Mouse (Mus musculus) hindlimb bud, embryonic 11.5 days (tissue): Measurements from ENCODE around the gene Mmrn2.

ENCODE experiments used
- DNase-seq: peaks from one replicate; pipeline ENCODE4 v3.0.0-alpha.2; 2012; ENCODE audit warnings: low read depth, low spot score; ENCODE audit errors: extremely low spot score

Gene Mmrn2

GRCm38 (mm10) chr14:34375415-34375904, at the start of gene Mmrn2:
Gene Mmrn2, plus strand, starts transcription at chr14:34375465.
- DNase-seq = no peak

GRCm38 (mm10) chr14:34326606-34327005, 48.7 kb upstream of the Mmrn2 start:
- no peak for DNase-seq

- no peak for DNase-seq
Observed at GRCm38 (mm10) chr14:34327618-34328017, 47.6 kb upstream of the Mmrn2 start.

- no peak for DNase-seq
Observed at GRCm38 (mm10) chr14:34330657-34331158, 44.6 kb upstream of the Mmrn2 start.

GRCm38 (mm10) chr14:34331886-34332285, 43.4 kb upstream of the Mmrn2 start:
- no peak for DNase-seq

- DNase-seq = no peak
Observed at GRCm38 (mm10) chr14:34332476-34332875, 42.8 kb upstream of the Mmrn2 start.

GRCm38 (mm10) chr14:34339446-34339845, 35.8 kb upstream of the Mmrn2 start:
- no peak for DNase-seq

- DNase-seq = no peak
Observed at GRCm38 (mm10) chr14:34341993-34342392, 33.3 kb upstream of the Mmrn2 start.

GRCm38 (mm10) chr14:34343078-34343477, 32.2 kb upstream of the Mmrn2 start:
- no peak for DNase-seq

GRCm38 (mm10) chr14:34344361-34344760, 30.9 kb upstream of the Mmrn2 start:
- DNase-seq = no peak

GRCm38 (mm10) chr14:34345771-34346566, 29.3 kb upstream of the Mmrn2 start:
- no peak for DNase-seq

GRCm38 (mm10) chr14:34347084-34347483, 28.2 kb upstream of the Mmrn2 start:
- DNase-seq = no peak

GRCm38 (mm10) chr14:34348301-34348700, 27.0 kb upstream of the Mmrn2 start:
- no peak for DNase-seq

- no peak for DNase-seq
Observed at GRCm38 (mm10) chr14:34349007-34349406, 26.3 kb upstream of the Mmrn2 start.

- no peak for DNase-seq
Observed at GRCm38 (mm10) chr14:34351660-34352059, 23.6 kb upstream of the Mmrn2 start.

- no peak for DNase-seq
Observed at GRCm38 (mm10) chr14:34352523-34352922, 22.7 kb upstream of the Mmrn2 start.

- DNase-seq = no peak
Observed at GRCm38 (mm10) chr14:34353326-34353725, 21.9 kb upstream of the Mmrn2 start.

GRCm38 (mm10) chr14:34354456-34354855, 20.8 kb upstream of the Mmrn2 start:
- DNase-seq = no peak

GRCm38 (mm10) chr14:34355301-34355700, 20.0 kb upstream of the Mmrn2 start, which contains the start of gene Fam25c:
Gene Fam25c, minus strand, starts transcription at chr14:34355433.
- DNase-seq = no peak

- DNase-seq = no peak
Observed at GRCm38 (mm10) chr14:34357671-34358455, 17.4 kb upstream of the Mmrn2 start.

- DNase-seq = no peak
Observed at GRCm38 (mm10) chr14:34359676-34360244, 15.5 kb upstream of the Mmrn2 start.
